Mouse (Mus musculus) Muller cell, postnatal 12 days (primary cell): ENCODE measurements at regions not wholly inside any gene's neighbourhood (a gene's known extent, or its start where the extent isn't known, plus 50 kb on each side); places are given as distances from the start of the nearest gene placed in this dataset.
"Not testable (repeated sequence)": the region's sequence is repeated elsewhere in the genome, so short reads cannot be mapped to it uniquely, and the experiment has no call there.

Experiments used
- DNase-seq: peaks from one replicate; pipeline ENCODE4 v3.0.0-alpha.2; 2015; ENCODE audit errors: inconsistent ontology term

- DNase-seq = peak; percentile 93
Measured at GRCm38 (mm10) chr16:31508981-31509380, 86.9 kb downstream of the Bdh1 start.

GRCm38 (mm10) chr16:31510097-31510496 is 88.0 kb downstream of the Bdh1 start:
- no peak for DNase-seq

GRCm38 (mm10) chr16:31518816-31519215 is 96.7 kb downstream of the Bdh1 start:
- DNase-seq = no peak

GRCm38 (mm10) chr16:31520081-31520480 is 98.0 kb downstream of the Bdh1 start:
- no peak for DNase-seq

GRCm38 (mm10) chr16:31521786-31522185 is 99.7 kb downstream of the Bdh1 start:
- no peak for DNase-seq

GRCm38 (mm10) chr16:31526711-31527344 is 104.7 kb downstream of the Bdh1 start:
- DNase-seq = peak; percentile 86

- DNase-seq = no peak
Measured at GRCm38 (mm10) chr16:31528596-31529283, 106.7 kb downstream of the Bdh1 start.

GRCm38 (mm10) chr16:31529284-31529958 is 107.3 kb downstream of the Bdh1 start:
- DNase-seq = peak; percentile 60

- no peak for DNase-seq
Measured at GRCm38 (mm10) chr16:31530090-31530489, 108.0 kb downstream of the Bdh1 start.

- DNase-seq = no peak
Measured at GRCm38 (mm10) chr16:31533196-31533777, 111.2 kb downstream of the Bdh1 start.

GRCm38 (mm10) chr16:31534923-31535523 is 112.9 kb downstream of the Bdh1 start:
- no peak for DNase-seq

- DNase-seq = no peak
Measured at GRCm38 (mm10) chr16:31536328-31536727, 114.2 kb downstream of the Bdh1 start.

GRCm38 (mm10) chr16:31538606-31539005 is 116.5 kb downstream of the Bdh1 start:
- no peak for DNase-seq

- no peak for DNase-seq
Measured at GRCm38 (mm10) chr16:31543499-31544170, 119.6 kb upstream of the Dlg1 start.

GRCm38 (mm10) chr16:31546062-31546827 is 117.0 kb upstream of the Dlg1 start:
- peak; percentile 32 for DNase-seq

GRCm38 (mm10) chr16:31546828-31547224 is 116.4 kb upstream of the Dlg1 start:
- DNase-seq = peak; percentile 70

- DNase-seq = no peak
Measured at GRCm38 (mm10) chr16:31547391-31547790, 115.9 kb upstream of the Dlg1 start.

GRCm38 (mm10) chr16:31549975-31550374 is 113.3 kb upstream of the Dlg1 start:
- no peak for DNase-seq

GRCm38 (mm10) chr16:31550539-31550938 is 112.7 kb upstream of the Dlg1 start:
- DNase-seq = not testable (repeated sequence)

- peak; percentile 62 for DNase-seq
Measured at GRCm38 (mm10) chr16:31551416-31552151, 111.7 kb upstream of the Dlg1 start.
